Comparison of ENCODE assay signal across 8 mouse cellular contexts in genomic region chr7:100555431-100555951, GRCm38 (mm10). TPM values are rescaled to one million over a fixed set of nuclear protein-coding genes. Genes with fewer than 3 reads are reported as not detected.
DNase-seq lines count a peak whose midpoint lies in the region; ATAC-seq lines count a peak whose summit lies in the region.

No protein-coding gene starts in this region.

- peak; percentile 93 for DNase-seq in heart, adult 11 months
- DNase-seq in heart, postnatal 25 days (ENCODE audit: low spot score): no peak
- peak; percentile 64 for DNase-seq in hindbrain, embryonic 14.5 days (ENCODE audit: low spot score)
- peak; percentile 55 for DNase-seq in retina, embryonic 14.5 days (ENCODE audit: low spot score)
- DNase-seq in urinary bladder, postnatal 25 days (ENCODE audit: low spot score): no peak
- DNase-seq in thymus, postnatal 4 days: no peak

- H3K9ac ChIP-seq in forebrain, embryonic 15.5 days (replicated peaks): no peak overlapping the region; the same call in 1 of the 2 replicates
- H3K9ac ChIP-seq in hindbrain, embryonic 14.5 days: peak overlapping the region; percentile 31
- peak overlapping the region; percentile 19; the same call in 1 of the 2 replicates for H3K9ac ChIP-seq in limb, embryonic 13.5 days

- H3K36me3 ChIP-seq in forebrain, embryonic 15.5 days: no peaks in the 10 kb centered on the region
- H3K36me3 ChIP-seq in hindbrain, embryonic 14.5 days (replicated peaks; ENCODE audit: control insufficient read depth, insufficient read depth): peaks cover 8% of the 10 kb centered on the region; the same call in 1 of the 2 replicates
- H3K36me3 ChIP-seq in limb, embryonic 13.5 days: peaks cover 13% of the 10 kb centered on the region

- intact Hi-C loops in heart, postnatal 25 days (cut with DNase I): no loop called here

- no peak overlapping the region for H3K4me3 ChIP-seq in forebrain, embryonic 15.5 days
- H3K4me3 ChIP-seq in hindbrain, embryonic 14.5 days (replicated peaks; ENCODE audit: low read length): no peak overlapping the region
- H3K4me3 ChIP-seq in limb, embryonic 13.5 days: no peak overlapping the region

- H3K4me2 ChIP-seq in forebrain, embryonic 15.5 days (replicated peaks): peak overlapping the region; percentile 35
- H3K4me2 ChIP-seq in hindbrain, embryonic 14.5 days (replicated peaks): peak overlapping the region; percentile 42
- H3K4me2 ChIP-seq in limb, embryonic 13.5 days (replicated peaks): peak overlapping the region; percentile 25

- H3K4me1 ChIP-seq in forebrain, embryonic 15.5 days: peaks cover 19% of the 10 kb centered on the region
- peaks cover 11% of the 10 kb centered on the region; the same call in 1 of the 2 replicates for H3K4me1 ChIP-seq in hindbrain, embryonic 14.5 days (replicated peaks; ENCODE audit: control insufficient read depth, insufficient read depth, low read length)
- peaks cover 7% of the 10 kb centered on the region for H3K4me1 ChIP-seq in limb, embryonic 13.5 days

- H3K9me3 ChIP-seq in forebrain, embryonic 15.5 days: no peaks in the 10 kb centered on the region
- no peaks in the 10 kb centered on the region for H3K9me3 ChIP-seq in hindbrain, embryonic 14.5 days (ENCODE audit: control insufficient read depth, low read length)
- H3K9me3 ChIP-seq in limb, embryonic 13.5 days: no peaks in the 10 kb centered on the region

- peak overlapping the region; percentile 93 for H3K27ac ChIP-seq in forebrain, embryonic 15.5 days (replicated peaks)
- peak overlapping the region; percentile 90 for H3K27ac ChIP-seq in hindbrain, embryonic 14.5 days
- peak overlapping the region; percentile 83 for H3K27ac ChIP-seq in limb, embryonic 13.5 days

- H3K27me3 ChIP-seq in forebrain, embryonic 15.5 days: no peaks in the 10 kb centered on the region
- H3K27me3 ChIP-seq in hindbrain, embryonic 14.5 days (ENCODE audit: control insufficient read depth, insufficient read depth, low read length): no peaks in the 10 kb centered on the region
- H3K27me3 ChIP-seq in limb, embryonic 13.5 days: no peaks in the 10 kb centered on the region

- peak; percentile 93 for ATAC-seq in forebrain, embryonic 15.5 days (replicated peaks)
- ATAC-seq in hindbrain, embryonic 14.5 days (ENCODE audit: low FRiP score): peak; percentile 88
- ATAC-seq in limb, embryonic 13.5 days (ENCODE audit: low FRiP score, low read depth): peak; percentile 73

- WGBS in forebrain, embryonic 15.5 days: 7% methylated on average over 13 of the region's 13 CpGs
- 20% methylated on average over 13 of the region's 13 CpGs for WGBS in hindbrain, embryonic 14.5 days
- WGBS in limb, embryonic 13.5 days: 43% methylated on average over 13 of the region's 13 CpGs

RNA-seq across cellular contexts. Expression of gene Coa4, which starts 18.6 kb away (rescaled TPM):
- total RNA-seq in heart, postnatal 25 days (2021): 10 to 100 TPM; 14.1 to 16.3 TPM
- 14.1 and 14.9 TPM in 2 replicates for polyA plus RNA-seq in forebrain, embryonic 15.5 days (2015; fragmentation: Nextera tagmentation; extraction: Ambion mirVana)
- 14.8 and 16.9 TPM in 2 replicates for polyA plus RNA-seq in hindbrain, embryonic 14.5 days (2014; fragmentation: Nextera tagmentation; extraction: Ambion mirVana)
- 18.3 and 18.5 TPM in 2 replicates for polyA plus RNA-seq in limb, embryonic 13.5 days (2015; fragmentation: Nextera tagmentation; extraction: Ambion mirVana)

RNA-seq across cellular contexts. Expression of gene Dnajb13, which starts 40.7 kb away (rescaled TPM):
- total RNA-seq in heart, postnatal 25 days (2021): not detected
- polyA plus RNA-seq in forebrain, embryonic 15.5 days (2015; fragmentation: Nextera tagmentation; extraction: Ambion mirVana): 2.6 and 4.9 TPM in 2 replicates
- 6.6 and 10.8 TPM in 2 replicates for polyA plus RNA-seq in hindbrain, embryonic 14.5 days (2014; fragmentation: Nextera tagmentation; extraction: Ambion mirVana)
- polyA plus RNA-seq in limb, embryonic 13.5 days (2015; fragmentation: Nextera tagmentation; extraction: Ambion mirVana): 0.17 and 0.24 TPM in 2 replicates

RNA-seq across cellular contexts. Expression of gene Rab6a, which starts 51.7 kb away (rescaled TPM):
- 10 to 100 TPM; 61.3 to 68.2 TPM for total RNA-seq in heart, postnatal 25 days (2021)
- polyA plus RNA-seq in forebrain, embryonic 15.5 days (2015; fragmentation: Nextera tagmentation; extraction: Ambion mirVana): 194 and 207 TPM in 2 replicates
- polyA plus RNA-seq in hindbrain, embryonic 14.5 days (2014; fragmentation: Nextera tagmentation; extraction: Ambion mirVana): 321 and 383 TPM in 2 replicates
- 98.1 and 98.7 TPM in 2 replicates for polyA plus RNA-seq in limb, embryonic 13.5 days (2015; fragmentation: Nextera tagmentation; extraction: Ambion mirVana)

RNA-seq across cellular contexts. Expression of gene Mrpl48, which starts 52.6 kb away (rescaled TPM):
- 10 to 100 TPM; 67.1 to 79.0 TPM for total RNA-seq in heart, postnatal 25 days (2021)
- polyA plus RNA-seq in forebrain, embryonic 15.5 days (2015; fragmentation: Nextera tagmentation; extraction: Ambion mirVana): 74.9 and 76.3 TPM in 2 replicates
- polyA plus RNA-seq in hindbrain, embryonic 14.5 days (2014; fragmentation: Nextera tagmentation; extraction: Ambion mirVana): 86.0 and 89.5 TPM in 2 replicates
- 74.6 and 74.7 TPM in 2 replicates for polyA plus RNA-seq in limb, embryonic 13.5 days (2015; fragmentation: Nextera tagmentation; extraction: Ambion mirVana)

Comparison
In these comparisons a context has a peak if more than half of its experiments do, and no peak if none do; other contexts are left out.
1. DNase-seq: peak in heart, adult 11 months (single experiment), hindbrain, embryonic 14.5 days (single experiment) and retina, embryonic 14.5 days (single experiment); none in heart, postnatal 25 days (single experiment), urinary bladder, postnatal 25 days (single experiment) and thymus, postnatal 4 days (single experiment).
2. Peak in every context shown above with its lines, with median percentiles within 50 percentile points of each other: ATAC-seq, H3K27ac ChIP-seq and H3K4me2 ChIP-seq.